Mouse (Mus musculus): ENCODE results near the gene Hebp1. TPM values are rescaled to one million over a fixed set of nuclear protein-coding genes. Genes with fewer than 3 reads are reported as not detected.

Gene Hebp1
- polyA plus RNA-seq, 1 experiment from 2014 or later = 9.2 TPM

GRCm38 (mm10) chr6:135228465-135228941, 30.7 kb upstream of the Hebp1 start:
- ATAC-seq (ENCODE audit: low FRiP score, low TSS enrichment) = peak; percentile 92
- no peak overlapping the region for H3K4me2 ChIP-seq (replicated peaks; ENCODE audit: low read depth, low read length)
- H3K27ac ChIP-seq (ENCODE audit: low read depth, low read length) = peak overlapping the region; percentile 27; the same call in 1 of the 2 replicates

GRCm38 (mm10) chr6:135223786-135224416, 26.1 kb upstream of the Hebp1 start:
- no peak overlapping the region for H3K4me3 ChIP-seq (ENCODE audit: low read length)
- 69% methylated on average over 6 of the region's 6 CpGs for WGBS
- no peak for ATAC-seq (ENCODE audit: low FRiP score, low TSS enrichment)

More at GRCm38 (mm10) chr6:135228465-135228941, 30.7 kb upstream of the Hebp1 start:
- 32% methylated on average over 10 of the region's 10 CpGs for WGBS
- Histone ChIP-seq H3K9ac (ENCODE audit: low read depth, low read length) (no peak overlapping the region), H3K36me3 (ENCODE audit: control insufficient read depth, insufficient read depth, low read length) (peaks cover 25% of the 10 kb centered on the region; the same call in 1 of the 2 replicates), H3K27me3 (ENCODE audit: control insufficient read depth, insufficient read depth, low read length) (no peaks in the 10 kb centered on the region), H3K4me3 (ENCODE audit: low read length) (no peak overlapping the region), H3K4me1 (ENCODE audit: control insufficient read depth, insufficient read depth, low read length) (0 out of 2 replicates have a peak, but pooled peaks cover 17% of the 10 kb centered on the region), H3K9me3 (ENCODE audit: control insufficient read depth, low read length) (no peaks in the 10 kb centered on the region)

GRCm38 (mm10) chr6:135219916-135220315, 22.1 kb upstream of the Hebp1 start:
- H3K36me3 ChIP-seq (ENCODE audit: control insufficient read depth, insufficient read depth, low read length) = no peaks in the 10 kb centered on the region; the same call in 1 of the 2 replicates
- H3K4me2 ChIP-seq (replicated peaks; ENCODE audit: low read depth, low read length) = no peak overlapping the region
- H3K4me1 ChIP-seq (ENCODE audit: control insufficient read depth, insufficient read depth, low read length) = 0 out of 2 replicates have a peak, but pooled peaks cover 4% of the 10 kb centered on the region
- ATAC-seq (ENCODE audit: low FRiP score, low TSS enrichment) = peak; percentile 17; the same call in 1 of the 2 replicates
- 81% methylated on average over 5 of the region's 5 CpGs for WGBS
- H3K4me3 ChIP-seq (ENCODE audit: low read length) = no peak overlapping the region
- H3K27ac ChIP-seq (ENCODE audit: low read depth, low read length) = 0 out of 2 replicates have a peak overlapping the region, but pooled peaks have one; percentile 17
- H3K9me3 ChIP-seq (ENCODE audit: control insufficient read depth, low read length) = no peaks in the 10 kb centered on the region
- no peak overlapping the region for H3K9ac ChIP-seq (ENCODE audit: low read depth, low read length)
- no peaks in the 10 kb centered on the region for H3K27me3 ChIP-seq (ENCODE audit: control insufficient read depth, insufficient read depth, low read length)

More at GRCm38 (mm10) chr6:135223786-135224416, 26.1 kb upstream of the Hebp1 start:
- Histone ChIP-seq H3K36me3 (ENCODE audit: control insufficient read depth, insufficient read depth, low read length) (peaks cover 10% of the 10 kb centered on the region; the same call in 1 of the 2 replicates), H3K9ac (ENCODE audit: low read depth, low read length) (no peak overlapping the region), H3K9me3 (ENCODE audit: control insufficient read depth, low read length) (no peaks in the 10 kb centered on the region), H3K4me1 (ENCODE audit: control insufficient read depth, insufficient read depth, low read length) (0 out of 2 replicates have a peak, but pooled peaks cover 17% of the 10 kb centered on the region), H3K27ac (ENCODE audit: low read depth, low read length) (no peak overlapping the region), H3K27me3 (ENCODE audit: control insufficient read depth, insufficient read depth, low read length) (no peaks in the 10 kb centered on the region), H3K4me2 (replicated peaks; ENCODE audit: low read depth, low read length) (no peak overlapping the region)

- Histone ChIP-seq H3K27me3 (ENCODE audit: control insufficient read depth, insufficient read depth, low read length) (no peaks in the 10 kb centered on the region), H3K9me3 (ENCODE audit: control insufficient read depth, low read length) (no peaks in the 10 kb centered on the region), H3K9ac (ENCODE audit: low read depth, low read length) (no peak overlapping the region), H3K4me1 (ENCODE audit: control insufficient read depth, insufficient read depth, low read length) (no peaks in the 10 kb centered on the region), H3K4me2 (replicated peaks; ENCODE audit: low read depth, low read length) (no peak overlapping the region), H3K4me3 (ENCODE audit: low read length) (no peak overlapping the region), H3K36me3 (ENCODE audit: control insufficient read depth, insufficient read depth, low read length) (no peaks in the 10 kb centered on the region; the same call in 1 of the 2 replicates), H3K27ac (ENCODE audit: low read depth, low read length) (no peak overlapping the region)
- WGBS = 45% methylated on average over 8 of the region's 8 CpGs
- no peak for ATAC-seq (ENCODE audit: low FRiP score, low TSS enrichment)
Observed at GRCm38 (mm10) chr6:135218330-135218729, 20.5 kb upstream of the Hebp1 start.

- Histone ChIP-seq H3K9ac (ENCODE audit: low read depth, low read length) (no peak overlapping the region), H3K27ac (ENCODE audit: low read depth, low read length) (no peak overlapping the region), H3K36me3 (ENCODE audit: control insufficient read depth, insufficient read depth, low read length) (peaks cover 3% of the 10 kb centered on the region; the same call in 1 of the 2 replicates), H3K4me3 (ENCODE audit: low read length) (no peak overlapping the region), H3K4me2 (replicated peaks; ENCODE audit: low read depth, low read length) (no peak overlapping the region), H3K27me3 (ENCODE audit: control insufficient read depth, insufficient read depth, low read length) (no peaks in the 10 kb centered on the region), H3K9me3 (ENCODE audit: control insufficient read depth, low read length) (no peaks in the 10 kb centered on the region), H3K4me1 (ENCODE audit: control insufficient read depth, insufficient read depth, low read length) (no peaks in the 10 kb centered on the region)
- WGBS = 93% methylated on average over 2 of the region's 2 CpGs
- no peak for ATAC-seq (ENCODE audit: low FRiP score, low TSS enrichment)
Observed at GRCm38 (mm10) chr6:135212666-135213065, 14.8 kb upstream of the Hebp1 start.

- Histone ChIP-seq H3K9ac (ENCODE audit: low read depth, low read length) (no peak overlapping the region), H3K36me3 (ENCODE audit: control insufficient read depth, insufficient read depth, low read length) (peaks cover 3% of the 10 kb centered on the region; the same call in 1 of the 2 replicates), H3K9me3 (ENCODE audit: control insufficient read depth, low read length) (no peaks in the 10 kb centered on the region), H3K4me2 (replicated peaks; ENCODE audit: low read depth, low read length) (no peak overlapping the region), H3K4me1 (ENCODE audit: control insufficient read depth, insufficient read depth, low read length) (no peaks in the 10 kb centered on the region), H3K4me3 (ENCODE audit: low read length) (no peak overlapping the region), H3K27ac (ENCODE audit: low read depth, low read length) (no peak overlapping the region), H3K27me3 (ENCODE audit: control insufficient read depth, insufficient read depth, low read length) (no peaks in the 10 kb centered on the region)
- 87% methylated on average over 7 of the region's 7 CpGs for WGBS
- no peak for ATAC-seq (ENCODE audit: low FRiP score, low TSS enrichment)
Observed at GRCm38 (mm10) chr6:135211169-135211568, 13.3 kb upstream of the Hebp1 start.

- WGBS = 83% methylated on average over 8 of the region's 8 CpGs
- Histone ChIP-seq H3K9ac (ENCODE audit: low read depth, low read length) (no peak overlapping the region), H3K27ac (ENCODE audit: low read depth, low read length) (no peak overlapping the region), H3K4me2 (replicated peaks; ENCODE audit: low read depth, low read length) (no peak overlapping the region), H3K36me3 (ENCODE audit: control insufficient read depth, insufficient read depth, low read length) (peaks cover 3% of the 10 kb centered on the region; the same call in 1 of the 2 replicates), H3K9me3 (ENCODE audit: control insufficient read depth, low read length) (no peaks in the 10 kb centered on the region), H3K4me1 (ENCODE audit: control insufficient read depth, insufficient read depth, low read length) (no peaks in the 10 kb centered on the region), H3K27me3 (ENCODE audit: control insufficient read depth, insufficient read depth, low read length) (no peaks in the 10 kb centered on the region), H3K4me3 (ENCODE audit: low read length) (no peak overlapping the region)
- no peak for ATAC-seq (ENCODE audit: low FRiP score, low TSS enrichment)
Observed at GRCm38 (mm10) chr6:135206909-135207308, 9.1 kb upstream of the Hebp1 start.

- 84% methylated on average over 4 of the region's 4 CpGs for WGBS
- H3K4me2 ChIP-seq (replicated peaks; ENCODE audit: low read depth, low read length) = no peak overlapping the region
Observed at GRCm38 (mm10) chr6:135205802-135206201, 8.0 kb upstream of the Hebp1 start.

GRCm38 (mm10) chr6:135204869-135205268, 7.0 kb upstream of the Hebp1 start:
- Histone ChIP-seq H3K27me3 (ENCODE audit: control insufficient read depth, insufficient read depth, low read length) (no peaks in the 10 kb centered on the region), H3K4me3 (ENCODE audit: low read length) (no peak overlapping the region), H3K36me3 (ENCODE audit: control insufficient read depth, insufficient read depth, low read length) (peaks cover 3% of the 10 kb centered on the region; the same call in 1 of the 2 replicates), H3K9me3 (ENCODE audit: control insufficient read depth, low read length) (no peaks in the 10 kb centered on the region), H3K4me1 (ENCODE audit: control insufficient read depth, insufficient read depth, low read length) (no peaks in the 10 kb centered on the region), H3K27ac (ENCODE audit: low read depth, low read length) (no peak overlapping the region), H3K4me2 (replicated peaks; ENCODE audit: low read depth, low read length) (no peak overlapping the region), H3K9ac (ENCODE audit: low read depth, low read length) (no peak overlapping the region)
- 78% methylated on average over 4 of the region's 4 CpGs for whole genome bisulfite sequencing
- ATAC-seq (ENCODE audit: low FRiP score, low TSS enrichment) = no peak

More at GRCm38 (mm10) chr6:135205802-135206201, 8.0 kb upstream of the Hebp1 start:
- no peak for ATAC-seq (ENCODE audit: low FRiP score, low TSS enrichment)
- Histone ChIP-seq H3K4me3 (ENCODE audit: low read length) (no peak overlapping the region), H3K9me3 (ENCODE audit: control insufficient read depth, low read length) (no peaks in the 10 kb centered on the region), H3K9ac (ENCODE audit: low read depth, low read length) (no peak overlapping the region), H3K36me3 (ENCODE audit: control insufficient read depth, insufficient read depth, low read length) (peaks cover 3% of the 10 kb centered on the region; the same call in 1 of the 2 replicates), H3K27ac (ENCODE audit: low read depth, low read length) (no peak overlapping the region), H3K4me1 (ENCODE audit: control insufficient read depth, insufficient read depth, low read length) (no peaks in the 10 kb centered on the region), H3K27me3 (ENCODE audit: control insufficient read depth, insufficient read depth, low read length) (no peaks in the 10 kb centered on the region)
